Mouse (Mus musculus) cerebellum, postnatal 4 days (tissue): ENCODE measurements around the gene Hadh.

Experiments used
- DNase-seq, 2 experiments: peaks; one replicate each; pipeline ENCODE4 v3.0.0; 2022; ENCODE audit warnings: low spot score in 2 of 2, mixed read lengths in 1 of 2

Hadh gene

DNA sequence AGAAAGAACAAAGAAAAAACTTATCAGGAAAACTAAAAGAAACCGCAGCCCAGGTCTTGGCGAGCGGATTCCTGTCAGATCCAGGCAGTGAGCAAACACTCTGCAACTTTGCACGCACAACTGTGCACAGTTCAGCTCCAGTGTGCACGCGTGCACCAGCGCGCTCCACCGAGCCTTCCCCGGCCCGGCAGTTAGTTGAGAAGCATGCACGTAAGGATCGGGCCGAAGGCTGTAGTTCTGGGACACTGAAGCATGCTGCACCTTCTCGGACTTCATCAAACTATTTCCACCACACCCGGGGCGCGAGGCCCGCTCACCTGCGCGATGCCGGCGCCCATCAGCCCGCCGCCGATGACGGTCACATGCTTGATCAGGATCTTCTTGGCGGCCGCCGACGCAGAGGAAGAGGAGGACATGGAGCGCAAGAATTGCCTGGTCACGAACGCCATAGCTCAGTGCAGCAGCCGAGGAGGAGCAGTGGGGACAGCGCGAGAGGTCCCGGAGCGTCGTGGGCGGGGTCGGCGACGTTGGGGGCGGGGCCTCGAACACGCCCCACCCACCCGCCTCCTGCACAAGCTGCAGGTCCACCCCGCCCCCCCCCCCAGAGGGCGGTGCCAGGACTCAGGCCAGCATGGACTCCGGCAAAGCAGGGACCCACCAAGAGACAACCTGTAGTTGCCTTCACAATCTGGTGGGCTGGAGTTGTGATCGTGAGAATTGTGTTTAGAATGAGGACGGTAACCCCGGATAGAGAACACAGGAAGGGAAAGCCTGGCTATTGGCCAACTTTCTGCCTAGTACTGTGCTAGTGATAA is at the start of gene Hadh:
Hadh (minus strand) TSS at position 543 of the 815 bp plus-strand sequence.
- DNase-seq, result peak; percentile 35 to 83

GRCm38 (mm10) chr3:131320184-131320583 is 48.3 kb upstream of the Hadh start:
- DNase-seq, result peak; percentile 71 to 78

- no peak for DNase-seq
These were observed 46.3 kb upstream of the Hadh start for GRCm38 (mm10) chr3:131318211-131318610.

DNA sequence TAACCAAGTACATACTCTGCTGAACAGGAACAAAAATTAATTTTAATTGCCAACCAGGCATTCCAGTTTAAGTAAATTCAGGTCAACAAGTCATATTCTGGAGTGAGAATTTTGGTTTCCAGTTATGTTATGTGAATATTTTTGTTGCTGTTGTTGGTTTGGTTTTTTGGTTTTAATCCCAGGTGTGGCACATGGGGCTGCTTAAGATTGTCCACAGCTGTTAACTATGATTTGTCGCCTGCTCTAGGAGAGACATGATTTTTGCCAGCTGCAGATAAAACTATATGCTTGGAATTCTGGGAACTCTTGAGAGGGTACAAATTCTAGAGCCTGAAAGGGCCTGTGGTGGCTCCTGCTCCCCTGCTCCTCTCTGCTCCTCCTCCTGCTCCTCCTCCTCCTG is 45.2 kb upstream of the Hadh start:
- DNase-seq, result no peak

GRCm38 (mm10) chr3:131315957-131316510 is 44.1 kb upstream of the Hadh start:
- DNase-seq, result peak in 1 of 2 experiments; percentile 16

DNA sequence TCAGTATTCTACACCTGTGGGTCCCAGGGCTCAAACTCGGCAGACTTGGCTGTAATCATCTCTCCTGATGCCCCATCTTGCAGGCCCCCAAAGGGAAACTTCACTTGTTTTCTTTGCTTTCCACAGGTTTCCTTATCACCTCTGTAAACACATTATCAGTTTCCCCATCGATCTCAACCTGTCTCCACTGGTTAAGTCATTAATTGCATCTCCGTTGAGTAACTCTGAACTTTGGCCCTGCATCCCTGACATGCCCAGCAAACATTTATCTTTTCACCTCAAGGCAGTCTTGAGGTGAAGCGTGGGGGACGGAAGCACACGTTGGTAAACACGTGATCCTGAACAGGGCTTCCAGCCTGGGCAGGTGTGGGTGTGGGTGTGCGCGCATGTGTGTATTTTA is 40.4 kb upstream of the Hadh start:
- DNase-seq, result no peak

GRCm38 (mm10) chr3:131310572-131310971 is 38.7 kb upstream of the Hadh start:
- DNase-seq, result no peak

- no peak for DNase-seq
These were observed 35.9 kb upstream of the Hadh start for GRCm38 (mm10) chr3:131307811-131308210.

GRCm38 (mm10) chr3:131306255-131306654 is 34.4 kb upstream of the Hadh start:
- DNase-seq, result no peak

DNA sequence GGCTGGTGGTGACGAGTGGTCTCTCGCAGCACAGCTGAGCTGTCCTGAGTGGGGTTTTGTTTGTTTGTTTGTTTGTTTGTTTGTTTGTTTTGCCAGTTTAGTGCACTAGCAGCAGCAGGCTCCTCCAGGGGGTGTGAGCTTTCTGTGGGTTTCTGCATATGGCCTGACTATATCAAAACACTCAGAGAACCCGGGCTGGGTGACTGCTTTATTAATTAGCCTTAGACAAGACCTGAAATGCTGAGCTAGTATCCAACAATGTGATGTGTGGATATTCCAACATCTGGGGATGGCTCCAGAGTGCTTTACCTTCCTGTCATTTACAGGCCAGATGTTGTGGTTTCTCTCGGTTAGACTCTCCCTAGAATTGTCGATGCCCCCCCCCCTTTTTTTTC is 31.4 kb upstream of the Hadh start:
- no peak for DNase-seq

DNA sequence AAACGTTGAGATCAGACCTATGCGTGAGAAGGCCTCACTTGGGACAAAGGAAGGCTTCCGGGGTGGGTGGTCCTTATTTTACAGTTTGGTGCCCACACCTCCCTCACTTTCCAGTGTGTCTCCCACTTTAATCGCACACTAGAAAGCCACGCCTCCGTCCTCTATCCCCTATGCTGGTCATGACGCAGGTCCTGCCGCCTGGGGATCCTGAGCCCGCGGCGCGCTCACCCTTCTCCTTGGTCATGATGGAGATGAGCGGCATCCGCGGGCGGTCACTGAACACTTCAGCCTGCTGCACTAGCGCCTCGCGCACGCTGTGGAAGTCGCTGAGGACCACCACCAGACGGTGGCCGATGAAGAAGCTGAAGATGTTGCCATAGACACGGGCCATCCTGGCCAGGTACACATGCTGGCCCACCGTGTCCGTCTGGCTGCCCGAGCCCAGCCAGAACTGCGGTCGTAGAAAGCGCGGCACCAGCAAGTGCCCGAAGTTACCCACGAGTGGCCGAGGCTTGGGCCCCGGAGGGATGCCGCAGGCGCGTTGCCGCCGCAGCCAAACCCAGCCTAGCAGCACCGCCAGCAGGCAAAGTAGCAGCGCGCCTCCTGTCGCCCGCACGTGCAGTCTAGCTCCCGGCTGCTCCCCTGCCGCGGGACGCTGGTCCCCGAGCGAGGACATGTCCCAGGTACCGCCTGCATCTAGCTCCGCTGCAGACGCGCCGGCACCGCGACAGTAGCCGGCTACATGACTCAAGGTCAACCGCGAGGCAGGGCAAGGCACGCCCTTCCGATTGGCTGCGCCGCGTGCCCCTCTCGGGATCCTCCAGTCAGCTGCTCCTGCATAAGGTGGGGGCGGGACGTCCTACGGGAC is 30.8 kb upstream of the Hadh start, which contains the start of gene Cyp2u1:
Cyp2u1 (minus strand) TSS at position 776 of the 868 bp plus-strand sequence.
- DNase-seq, result peak; percentile 68 to 86

DNA sequence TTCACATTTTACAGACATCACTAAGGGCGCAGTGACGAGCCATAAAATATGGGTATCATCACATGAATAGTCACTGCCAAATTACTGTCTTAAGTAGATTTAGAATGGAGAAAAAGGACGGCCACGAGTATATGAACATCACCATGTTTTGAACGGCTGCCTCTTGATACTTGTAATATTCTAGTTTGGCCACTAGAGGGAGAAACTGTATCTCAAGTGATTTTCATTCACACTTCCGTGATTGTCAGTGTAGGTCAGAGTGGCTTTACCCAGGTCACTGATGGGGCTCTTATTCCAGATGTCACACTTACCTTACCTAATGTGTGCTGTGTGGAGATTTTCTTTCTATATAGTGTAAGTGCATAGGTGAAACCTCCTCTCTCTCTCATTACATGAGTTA is 28.0 kb upstream of the Hadh start:
- DNase-seq, result no peak

- DNase-seq, result no peak
These were observed 27.2 kb upstream of the Hadh start for GRCm38 (mm10) chr3:131299078-131299477.

- no peak for DNase-seq
These were observed 25.0 kb upstream of the Hadh start for GRCm38 (mm10) chr3:131296893-131297292.

DNA sequence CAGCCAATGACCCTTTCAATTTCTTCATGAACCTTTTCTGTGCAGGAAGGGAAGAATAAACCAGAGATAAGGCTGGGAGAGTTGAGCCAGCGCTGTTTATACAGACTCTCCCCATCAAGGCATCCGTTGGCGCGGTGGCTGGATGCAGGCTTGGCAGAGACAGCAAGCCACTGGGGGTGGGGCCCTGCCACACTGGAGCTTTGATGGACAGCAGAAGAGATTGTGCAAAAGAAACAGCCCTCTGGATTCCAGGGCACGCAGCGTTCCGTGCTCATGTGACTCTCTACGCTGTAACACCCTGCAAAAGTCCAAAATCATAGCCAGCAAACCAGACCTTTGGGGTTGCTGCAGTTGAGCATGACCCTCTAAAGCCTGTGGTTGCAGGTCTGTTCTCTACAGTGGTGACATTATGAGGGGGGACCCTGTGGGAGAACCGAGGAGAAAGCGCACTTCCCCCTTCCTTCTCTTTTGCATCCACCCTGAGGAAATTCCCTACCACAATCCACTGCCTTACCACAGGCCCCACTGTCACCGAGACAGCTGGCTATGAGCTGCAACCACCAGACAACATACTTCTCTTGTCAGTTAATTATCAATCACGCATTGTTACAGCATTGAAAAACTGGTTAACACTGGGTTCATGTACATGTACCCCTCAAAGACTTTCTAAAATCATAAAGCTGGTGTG is 23.8 kb upstream of the Hadh start:
- no peak for DNase-seq

DNA sequence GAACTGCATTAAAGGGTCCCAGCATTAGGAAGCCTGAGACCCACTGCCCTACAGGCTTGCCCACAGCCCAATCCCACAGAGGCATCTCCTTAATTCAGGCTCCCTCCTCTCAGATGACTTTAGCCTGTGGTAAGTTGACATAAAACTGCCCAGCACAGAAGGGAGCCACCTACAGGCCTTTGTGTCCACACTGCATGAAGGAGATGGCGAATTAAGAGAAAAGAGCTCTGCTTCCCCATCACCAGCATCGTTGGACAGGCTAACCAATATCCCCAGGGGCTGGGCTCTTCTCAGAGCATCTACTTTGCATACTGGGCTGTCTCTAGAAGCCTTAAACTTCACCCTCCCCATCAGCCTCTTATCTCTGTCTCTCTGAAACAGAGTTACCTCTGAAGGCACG is 22.6 kb upstream of the Hadh start:
- DNase-seq, result no peak

GRCm38 (mm10) chr3:131292959-131293358 is 21.1 kb upstream of the Hadh start:
- no peak for DNase-seq

DNA sequence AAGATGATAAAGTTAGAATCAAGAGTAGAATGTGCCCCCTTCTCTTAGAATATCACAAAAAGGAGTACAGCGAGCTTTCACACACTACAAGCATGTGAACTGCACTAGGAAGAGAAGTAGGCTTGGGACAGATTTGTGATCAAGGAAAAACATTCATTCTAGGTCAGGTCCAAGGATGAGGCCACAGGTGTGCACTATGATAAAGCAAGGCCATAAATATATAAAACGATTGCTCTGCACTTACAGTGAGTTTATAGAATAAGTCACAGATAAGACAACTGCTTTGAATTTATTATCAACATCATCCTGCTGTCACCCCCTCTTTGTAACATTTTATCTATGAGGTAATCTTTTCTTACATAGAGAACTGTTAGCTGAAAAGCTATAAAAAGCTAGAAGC is 20.4 kb upstream of the Hadh start:
- no peak for DNase-seq

DNA sequence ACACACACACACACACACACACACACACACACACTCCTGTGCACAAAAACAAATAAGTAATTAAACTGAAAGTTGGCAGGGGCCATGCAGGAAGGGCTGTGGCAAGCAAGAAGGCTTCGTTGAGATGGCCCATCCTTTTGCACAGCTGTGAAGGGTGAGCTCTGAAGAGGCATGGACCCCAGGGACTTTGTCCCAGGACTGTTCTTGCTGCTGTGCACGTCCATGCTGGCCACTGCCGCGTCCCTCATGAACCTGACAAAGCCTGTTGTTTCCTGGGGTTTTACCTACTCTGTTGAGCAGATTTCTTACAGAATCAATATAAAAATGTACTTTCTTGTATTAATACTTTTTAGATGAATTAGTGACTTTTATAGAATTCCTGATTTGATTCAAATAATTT is 20.0 kb upstream of the Hadh start:
- DNase-seq, result no peak

DNA sequence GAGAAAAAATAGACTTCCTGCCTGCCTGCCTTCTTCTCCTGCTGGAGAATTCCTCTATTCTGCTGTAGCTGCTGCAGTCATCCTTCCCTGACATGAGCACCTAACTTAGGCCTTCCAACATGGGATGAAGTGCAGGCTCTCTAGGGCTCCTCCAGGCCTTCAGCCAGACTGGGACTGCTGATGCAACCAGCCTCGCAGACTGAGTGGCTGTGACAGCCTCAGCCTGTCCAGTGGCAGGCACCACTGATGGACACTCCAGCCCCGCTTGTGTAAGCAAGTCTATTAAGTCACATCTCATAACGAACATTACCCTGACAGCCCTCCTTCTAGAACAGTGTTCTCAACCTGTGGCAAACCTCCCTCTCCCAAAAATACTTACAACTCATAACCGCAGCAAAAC is 2.2 kb upstream of the Hadh start:
- no peak for DNase-seq

DNA sequence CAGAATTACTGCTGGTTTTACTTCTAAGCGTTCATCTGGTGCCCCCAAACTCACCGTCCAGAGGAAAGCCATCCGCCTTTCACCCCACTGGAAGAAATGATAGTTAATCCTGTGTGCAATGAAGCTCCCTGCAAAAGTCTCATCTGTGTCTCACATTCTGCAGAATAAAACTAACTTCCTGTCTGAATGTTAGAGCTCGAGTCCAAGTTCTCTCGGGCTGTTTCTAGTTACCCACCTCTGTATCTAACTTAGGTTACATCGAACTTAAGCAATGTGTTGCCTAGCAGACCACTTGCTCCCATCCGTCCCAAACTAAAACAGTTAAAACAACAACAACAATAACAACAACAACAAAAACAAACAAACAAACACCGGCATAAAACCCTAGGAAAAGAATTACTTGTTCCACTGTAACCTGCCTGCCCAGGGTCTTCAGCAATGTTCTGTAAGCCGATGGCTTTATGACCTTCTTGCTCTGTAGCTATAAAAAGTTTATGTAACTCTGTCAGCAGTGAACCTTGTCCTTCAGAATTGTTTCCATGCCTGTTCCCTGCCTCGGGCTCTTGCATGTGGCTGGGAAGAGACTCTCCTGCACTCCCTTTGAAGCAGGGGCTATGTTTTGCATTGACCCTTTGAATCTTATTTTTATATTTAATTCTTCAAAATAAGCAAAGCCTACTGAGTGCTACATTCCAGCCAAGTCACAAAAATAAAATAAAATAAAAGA is 636 bp upstream of the Hadh start:
- DNase-seq, result no peak
